Mouse (Mus musculus): ENCODE data around the gene Hip1. TPM values are rescaled to one million over a fixed set of nuclear protein-coding genes. Genes with fewer than 3 reads are reported as not detected.

Gene Hip1
- polyA plus RNA-seq (2015; fragmentation: Nextera tagmentation; extraction: Ambion mirVana): 43.2 and 45.2 TPM in 2 replicates

- Histone ChIP-seq H3K4me2 (peak within 1 kb of the TSS; percentile 95), H3K4me3 (replicated peaks) (peak within 1 kb of the TSS; percentile 77), H3K27ac (peak within 1 kb of the TSS; percentile 69), H3K9me3 (replicated peaks) (no peaks in the 10 kb centered on the region), H3K4me1 (peaks cover 18% of the 10 kb centered on the region), H3K27me3 (0 out of 2 replicates have a peak, but pooled peaks cover 3% of the 10 kb centered on the region), H3K36me3 (no peaks in the 10 kb centered on the region), H3K9ac (peak within 1 kb of the TSS; percentile 66)
- under 1% methylated on average over 45 of the region's 46 CpGs for WGBS
- ATAC-seq (replicated peaks; ENCODE audit: low FRiP score): peak; percentile 99
Observed at GRCm38 (mm10) chr5:135544865-135545797, at the start of gene Hip1. TSS of gene Hip1 (minus strand) at chr5:135545120.

GRCm38 (mm10) chr5:135589996-135590784, 45.3 kb upstream of the Hip1 start:
- no peak for ATAC-seq (replicated peaks; ENCODE audit: low FRiP score)
- H3K4me2 ChIP-seq: no peak overlapping the region
- H3K27ac ChIP-seq: no peak overlapping the region
- no peaks in the 10 kb centered on the region for H3K36me3 ChIP-seq
- H3K9me3 ChIP-seq (replicated peaks): no peaks in the 10 kb centered on the region
- H3K4me1 ChIP-seq: no peaks in the 10 kb centered on the region
- H3K4me3 ChIP-seq (replicated peaks): no peak overlapping the region
- H3K27me3 ChIP-seq: no peaks in the 10 kb centered on the region
- no peak overlapping the region for H3K9ac ChIP-seq
- WGBS: 81% methylated on average over 12 of the region's 12 CpGs

- H3K36me3 ChIP-seq: no peaks in the 10 kb centered on the region
- H3K9ac ChIP-seq: no peak overlapping the region
- no peak overlapping the region for H3K4me3 ChIP-seq (replicated peaks)
- no peaks in the 10 kb centered on the region for H3K9me3 ChIP-seq (replicated peaks)
- H3K27ac ChIP-seq: no peak overlapping the region
- H3K4me1 ChIP-seq: no peaks in the 10 kb centered on the region
- no peaks in the 10 kb centered on the region for H3K27me3 ChIP-seq
- WGBS: 88% methylated on average over 4 of the region's 4 CpGs
- no peak overlapping the region for H3K4me2 ChIP-seq
- no peak for ATAC-seq (replicated peaks; ENCODE audit: low FRiP score)
Observed at GRCm38 (mm10) chr5:135587764-135588163, 42.8 kb upstream of the Hip1 start.

- Histone ChIP-seq H3K27ac (no peak overlapping the region), H3K9me3 (replicated peaks) (no peaks in the 10 kb centered on the region), H3K36me3 (no peaks in the 10 kb centered on the region), H3K9ac (no peak overlapping the region), H3K4me1 (no peaks in the 10 kb centered on the region), H3K4me2 (no peak overlapping the region), H3K4me3 (replicated peaks) (no peak overlapping the region), H3K27me3 (no peaks in the 10 kb centered on the region)
- WGBS: 69% methylated on average over 8 of the region's 8 CpGs
- no peak for ATAC-seq (replicated peaks; ENCODE audit: low FRiP score)
Observed at GRCm38 (mm10) chr5:135585691-135586090, 40.8 kb upstream of the Hip1 start.

- H3K4me1 ChIP-seq: no peaks in the 10 kb centered on the region
- ATAC-seq (replicated peaks; ENCODE audit: low FRiP score): no peak
- 90% methylated on average over 4 of the region's 4 CpGs for WGBS
- H3K4me2 ChIP-seq: no peak overlapping the region
- no peak overlapping the region for H3K9ac ChIP-seq
- H3K27me3 ChIP-seq: no peaks in the 10 kb centered on the region
- no peaks in the 10 kb centered on the region for H3K9me3 ChIP-seq (replicated peaks)
- H3K4me3 ChIP-seq (replicated peaks): no peak overlapping the region
- H3K27ac ChIP-seq: no peak overlapping the region
- no peaks in the 10 kb centered on the region for H3K36me3 ChIP-seq
Observed at GRCm38 (mm10) chr5:135582330-135582729, 37.4 kb upstream of the Hip1 start.

GRCm38 (mm10) chr5:135579331-135579751, 34.4 kb upstream of the Hip1 start:
- no peaks in the 10 kb centered on the region for H3K36me3 ChIP-seq
- H3K9ac ChIP-seq: no peak overlapping the region
- H3K4me3 ChIP-seq (replicated peaks): no peak overlapping the region
- no peaks in the 10 kb centered on the region for H3K9me3 ChIP-seq (replicated peaks)
- 88% methylated on average over 10 of the region's 10 CpGs for WGBS
- H3K27ac ChIP-seq: no peak overlapping the region
- no peak overlapping the region for H3K4me2 ChIP-seq
- H3K4me1 ChIP-seq: no peaks in the 10 kb centered on the region
- ATAC-seq (replicated peaks; ENCODE audit: low FRiP score): no peak
- H3K27me3 ChIP-seq: no peaks in the 10 kb centered on the region

GRCm38 (mm10) chr5:135576055-135576454, 31.1 kb upstream of the Hip1 start:
- no peaks in the 10 kb centered on the region for H3K4me1 ChIP-seq
- H3K4me3 ChIP-seq (replicated peaks): no peak overlapping the region
- no peak overlapping the region for H3K4me2 ChIP-seq
- no peak overlapping the region for H3K9ac ChIP-seq
- no peaks in the 10 kb centered on the region for H3K36me3 ChIP-seq
- H3K27me3 ChIP-seq: no peaks in the 10 kb centered on the region
- no peak overlapping the region for H3K27ac ChIP-seq
- H3K9me3 ChIP-seq (replicated peaks): no peaks in the 10 kb centered on the region
- 57% methylated on average over 4 of the region's 4 CpGs for WGBS
- no peak for ATAC-seq (replicated peaks; ENCODE audit: low FRiP score)

GRCm38 (mm10) chr5:135573006-135573405, 28.1 kb upstream of the Hip1 start, which contains the start of gene Ccl24:
TSS of gene Ccl24 (minus strand) at chr5:135573049.
- no peak within 1 kb of the TSS for H3K4me2 ChIP-seq
- H3K36me3 ChIP-seq: no peaks in the 10 kb centered on the region
- H3K27ac ChIP-seq: no peak within 1 kb of the TSS
- no peaks in the 10 kb centered on the region for H3K4me1 ChIP-seq
- no peaks in the 10 kb centered on the region for H3K27me3 ChIP-seq
- no peak within 1 kb of the TSS for H3K4me3 ChIP-seq (replicated peaks)
- H3K9ac ChIP-seq: no peak within 1 kb of the TSS
- WGBS: 93% methylated on average over 6 of the region's 6 CpGs
- H3K9me3 ChIP-seq (replicated peaks): no peaks in the 10 kb centered on the region
- no peak for ATAC-seq (replicated peaks; ENCODE audit: low FRiP score)

GRCm38 (mm10) chr5:135568698-135569097, 23.8 kb upstream of the Hip1 start:
- Histone ChIP-seq H3K9ac (no peak overlapping the region), H3K27me3 (no peaks in the 10 kb centered on the region), H3K36me3 (no peaks in the 10 kb centered on the region), H3K9me3 (replicated peaks) (no peaks in the 10 kb centered on the region), H3K4me1 (no peaks in the 10 kb centered on the region), H3K4me3 (replicated peaks) (no peak overlapping the region), H3K27ac (no peak overlapping the region), H3K4me2 (no peak overlapping the region)
- no peak for ATAC-seq (replicated peaks; ENCODE audit: low FRiP score)
- 55% methylated on average over 6 of the region's 6 CpGs for WGBS

GRCm38 (mm10) chr5:135567556-135568265, 22.8 kb upstream of the Hip1 start:
- no peak overlapping the region for H3K4me3 ChIP-seq (replicated peaks)
- no peaks in the 10 kb centered on the region for H3K9me3 ChIP-seq (replicated peaks)
- 88% methylated on average over 6 of the region's 6 CpGs for WGBS
- no peaks in the 10 kb centered on the region for H3K36me3 ChIP-seq
- no peak for ATAC-seq (replicated peaks; ENCODE audit: low FRiP score)
- no peaks in the 10 kb centered on the region for H3K27me3 ChIP-seq
- H3K4me2 ChIP-seq: no peak overlapping the region
- H3K9ac ChIP-seq: no peak overlapping the region
- H3K4me1 ChIP-seq: no peaks in the 10 kb centered on the region
- no peak overlapping the region for H3K27ac ChIP-seq

- ATAC-seq (replicated peaks; ENCODE audit: low FRiP score): no peak
- H3K27ac ChIP-seq: no peak within 1 kb of the TSS
- no peaks in the 10 kb centered on the region for H3K27me3 ChIP-seq
- 90% methylated on average over 3 of the region's 3 CpGs for WGBS
- no peak within 1 kb of the TSS for H3K4me3 ChIP-seq (replicated peaks)
- no peak within 1 kb of the TSS for H3K9ac ChIP-seq
- H3K36me3 ChIP-seq: no peaks in the 10 kb centered on the region
- H3K4me2 ChIP-seq: no peak within 1 kb of the TSS
- H3K4me1 ChIP-seq: no peaks in the 10 kb centered on the region
- no peaks in the 10 kb centered on the region for H3K9me3 ChIP-seq (replicated peaks)
Observed at GRCm38 (mm10) chr5:135563469-135563868, 18.5 kb upstream of the Hip1 start, which contains the start of gene Ccl26. TSS of gene Ccl26 (minus strand) at chr5:135563569.
